Mouse (Mus musculus) liver, adult (tissue): ENCODE results near the gene Vkorc1.

ENCODE experiments used
- GATA4 ChIP-seq: IDR thresholded peaks from 2 replicates; pipeline ENCODE4 v1.6.1; 2014; ENCODE audit warnings: mild to moderate bottlenecking, low read length; ENCODE audit not compliant: insufficient replicate concordance

Gene Vkorc1

DNA sequence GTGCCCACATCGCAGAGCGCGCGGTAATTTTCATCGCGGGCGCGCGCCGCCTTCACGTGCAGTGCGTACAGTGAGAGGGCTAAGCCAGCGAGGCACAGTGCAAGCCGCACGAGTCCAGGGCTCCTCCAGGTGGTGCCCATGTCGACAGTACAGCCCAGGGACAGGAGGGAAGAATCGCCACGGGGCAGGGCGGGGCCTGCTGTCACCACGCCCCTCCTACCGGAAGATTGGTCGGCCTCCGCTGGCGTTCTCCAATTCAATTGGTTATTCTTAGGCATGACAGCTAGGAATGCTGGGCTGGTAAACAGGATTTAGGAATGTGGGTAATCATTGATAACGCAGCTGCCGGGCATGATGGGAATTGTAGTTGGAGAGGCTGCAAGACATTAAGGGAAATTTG, at the start of gene Vkorc1, which contains the start of gene Gm21974:
TSS of gene Vkorc1 (minus strand) at position 176 of the 400 bp plus-strand sequence.
TSS of gene Gm21974 (minus strand) at position 13 of the 400 bp plus-strand sequence.
- TF ChIP-seq GATA4, result peak; percentile 83; the same call in 1 of the 2 replicates

DNA sequence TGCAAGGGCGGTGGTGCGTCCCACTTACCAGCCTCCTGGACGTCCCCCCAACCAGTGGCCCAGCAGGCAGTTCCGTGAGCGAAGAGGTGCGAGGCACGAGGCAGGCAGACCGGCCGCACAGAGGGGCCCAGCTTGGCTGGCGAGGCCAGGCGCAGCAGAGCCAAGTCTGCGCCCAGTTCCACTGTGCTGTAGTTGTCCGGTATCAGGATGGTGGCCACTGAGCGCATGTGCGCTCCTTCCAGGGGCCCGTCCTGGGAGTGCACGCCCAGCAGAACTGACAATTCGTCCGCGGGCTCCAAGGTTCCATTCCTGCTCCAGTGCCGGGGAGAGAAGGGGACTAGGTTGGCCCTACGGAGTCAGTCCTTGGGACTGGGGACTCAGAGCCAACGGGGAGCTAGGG, 49.2 kb upstream of the Vkorc1 start:
- no peak for TF ChIP-seq GATA4

DNA sequence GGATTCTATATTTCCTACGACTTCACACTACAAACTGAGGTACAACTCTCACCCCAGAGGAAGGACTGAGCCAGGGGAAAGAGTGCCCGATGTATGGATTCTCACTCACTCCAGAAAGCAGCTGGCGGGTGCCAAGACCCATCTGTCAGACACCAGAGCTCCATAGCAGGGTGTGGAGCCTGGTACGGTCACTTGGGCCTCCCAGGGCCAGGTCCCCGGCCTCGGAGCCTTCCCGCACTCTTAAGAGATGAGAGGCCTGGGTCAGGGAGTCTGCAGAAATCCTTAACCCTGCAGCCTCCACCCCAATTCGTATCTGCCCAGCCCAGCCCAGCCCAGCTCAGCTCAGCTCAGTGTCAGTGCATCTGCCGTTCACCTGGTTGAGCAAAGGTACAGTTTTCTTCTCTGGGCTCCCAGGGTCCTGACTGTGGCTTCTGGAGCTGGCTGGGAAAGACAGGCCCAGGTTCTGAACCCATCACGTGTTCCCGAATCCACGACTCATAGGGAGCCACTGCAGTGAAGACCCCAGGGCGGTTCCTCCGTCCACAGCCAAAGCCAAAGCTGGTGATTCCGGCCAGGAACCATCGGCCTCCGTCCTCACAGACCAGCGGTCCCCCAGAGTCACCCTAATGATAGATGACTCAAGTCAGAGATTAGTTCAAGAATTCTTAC, 40.9 kb upstream of the Vkorc1 start:
- TF ChIP-seq GATA4, result no peak

- TF ChIP-seq GATA4, result no peak
These were observed 40.3 kb upstream of the Vkorc1 start for GRCm38 (mm10) chr7:127935748-127936159.

GRCm38 (mm10) chr7:127935028-127935722, 39.8 kb upstream of the Vkorc1 start:
- TF ChIP-seq GATA4, result no peak

- TF ChIP-seq GATA4, result no peak
These were observed 38.7 kb upstream of the Vkorc1 start for GRCm38 (mm10) chr7:127934075-127934474.

GRCm38 (mm10) chr7:127932273-127933031, 37.0 kb upstream of the Vkorc1 start:
- no peak for TF ChIP-seq GATA4

GRCm38 (mm10) chr7:127931351-127932135, 36.1 kb upstream of the Vkorc1 start:
- TF ChIP-seq GATA4, result no peak

DNA sequence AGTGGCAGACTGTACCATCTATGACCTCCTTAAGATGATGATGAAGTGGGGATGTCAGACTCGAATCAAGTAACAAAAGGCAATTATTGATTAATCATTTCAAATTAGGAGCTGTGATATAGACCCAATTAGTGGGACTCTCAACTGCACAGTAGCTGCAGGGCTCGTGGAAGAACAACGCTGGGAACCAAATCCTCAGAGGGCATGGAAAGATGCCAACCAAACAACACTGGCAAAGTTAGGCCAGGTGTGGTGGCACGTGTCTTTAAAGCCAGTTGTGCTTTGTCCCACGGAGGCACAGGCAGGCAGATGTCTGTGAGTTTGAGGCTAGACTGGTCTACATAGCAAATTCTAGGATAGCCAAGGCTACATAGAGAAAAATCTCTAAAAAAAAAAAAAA, 35.2 kb upstream of the Vkorc1 start:
- no peak for TF ChIP-seq GATA4

DNA sequence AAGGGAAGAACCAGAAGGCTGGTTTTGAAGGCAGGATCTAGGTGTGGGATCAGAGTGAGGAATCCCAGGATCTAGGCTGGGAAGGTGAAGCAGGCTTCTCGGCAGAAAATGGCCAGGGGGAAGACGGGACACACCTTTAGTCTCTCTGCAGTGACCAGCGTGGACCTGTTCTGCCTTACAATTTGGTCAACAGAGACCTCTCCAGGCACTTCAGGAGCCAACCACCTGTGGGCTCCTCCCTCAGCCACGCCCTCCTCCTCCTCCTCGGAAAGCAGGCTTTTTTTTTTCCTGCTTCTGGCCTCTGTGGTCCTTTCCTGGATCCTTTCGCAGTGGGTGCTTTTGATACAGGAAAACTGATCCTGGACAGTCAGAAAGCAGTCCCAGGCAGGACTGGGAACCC, 34.5 kb upstream of the Vkorc1 start, which contains the start of gene Prss8:
TSS of gene Prss8 (minus strand) at position 182 of the 400 bp plus-strand sequence.
- no peak for TF ChIP-seq GATA4

- TF ChIP-seq GATA4, result no peak
These were observed 33.2 kb upstream of the Vkorc1 start for GRCm38 (mm10) chr7:127928596-127928995.

GRCm38 (mm10) chr7:127927726-127928125, 32.3 kb upstream of the Vkorc1 start:
- TF ChIP-seq GATA4, result no peak

DNA sequence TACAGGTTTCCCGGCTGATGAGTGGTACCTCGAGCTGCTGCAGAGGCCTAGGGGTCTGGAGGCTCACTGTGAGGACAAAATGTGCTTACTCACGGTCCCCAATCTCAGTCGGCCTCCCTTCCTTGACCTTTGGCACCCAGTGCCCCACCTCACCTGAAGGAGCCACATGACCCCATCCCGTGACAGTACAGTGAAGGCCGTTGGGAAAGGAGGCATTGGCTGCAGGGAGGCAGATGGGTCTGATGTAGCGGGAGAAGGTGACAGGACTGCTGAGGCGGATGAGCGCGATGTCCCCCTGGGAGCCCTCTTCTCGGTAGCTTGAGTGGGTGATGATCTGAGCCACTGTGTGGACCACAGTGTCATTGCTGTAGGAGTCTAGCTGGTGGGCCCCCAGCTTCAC, 31.4 kb upstream of the Vkorc1 start:
- TF ChIP-seq GATA4, result no peak

DNA sequence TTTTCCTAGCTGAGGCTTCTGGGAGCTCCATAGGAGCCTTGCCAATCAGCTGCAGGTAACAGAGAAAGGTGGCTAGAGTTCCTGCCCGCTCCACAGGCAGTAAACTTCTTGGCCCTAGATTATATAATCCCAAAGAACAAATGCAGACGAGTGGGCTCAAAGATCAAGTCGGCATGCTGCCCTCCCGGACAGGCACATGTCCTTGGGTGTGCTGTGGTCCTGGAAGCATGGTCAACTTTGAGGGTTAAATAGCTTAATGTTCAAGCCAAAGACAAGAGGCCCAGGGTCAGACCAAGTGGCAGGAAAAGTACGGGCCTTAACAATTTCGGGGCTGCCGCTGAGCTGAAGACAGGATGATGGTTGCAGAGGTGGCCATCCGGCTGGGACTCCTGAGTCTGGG, 30.6 kb upstream of the Vkorc1 start:
- no peak for TF ChIP-seq GATA4

DNA sequence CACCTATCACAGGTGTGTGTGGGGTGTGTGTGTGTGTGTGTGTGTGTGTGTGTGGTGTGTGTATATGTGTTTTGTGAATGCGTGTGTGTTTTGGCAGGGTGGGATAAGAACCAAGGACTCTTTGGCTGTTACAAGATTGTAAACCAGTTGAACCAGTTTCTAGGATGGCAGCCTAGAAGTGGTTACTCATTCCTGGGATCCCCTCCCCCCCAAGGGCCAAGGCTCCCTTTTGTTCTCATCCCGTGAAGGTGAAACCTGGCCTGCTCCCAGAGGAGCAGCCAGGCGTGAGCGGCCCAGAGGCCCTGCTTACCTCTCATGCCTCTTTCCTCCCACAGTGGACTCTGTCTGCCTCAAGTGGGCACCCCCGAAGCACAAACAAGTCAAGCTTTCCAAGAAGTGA, 29.8 kb upstream of the Vkorc1 start:
- no peak for TF ChIP-seq GATA4
